Mouse (Mus musculus): ENCODE measurements around the gene Klhdc4. TPM values are rescaled to one million over a fixed set of nuclear protein-coding genes. Genes with fewer than 3 reads are reported as not detected.

Klhdc4 gene
- polyA plus RNA-seq, 1 experiment from 2014 or later: 54.0 TPM

DNA sequence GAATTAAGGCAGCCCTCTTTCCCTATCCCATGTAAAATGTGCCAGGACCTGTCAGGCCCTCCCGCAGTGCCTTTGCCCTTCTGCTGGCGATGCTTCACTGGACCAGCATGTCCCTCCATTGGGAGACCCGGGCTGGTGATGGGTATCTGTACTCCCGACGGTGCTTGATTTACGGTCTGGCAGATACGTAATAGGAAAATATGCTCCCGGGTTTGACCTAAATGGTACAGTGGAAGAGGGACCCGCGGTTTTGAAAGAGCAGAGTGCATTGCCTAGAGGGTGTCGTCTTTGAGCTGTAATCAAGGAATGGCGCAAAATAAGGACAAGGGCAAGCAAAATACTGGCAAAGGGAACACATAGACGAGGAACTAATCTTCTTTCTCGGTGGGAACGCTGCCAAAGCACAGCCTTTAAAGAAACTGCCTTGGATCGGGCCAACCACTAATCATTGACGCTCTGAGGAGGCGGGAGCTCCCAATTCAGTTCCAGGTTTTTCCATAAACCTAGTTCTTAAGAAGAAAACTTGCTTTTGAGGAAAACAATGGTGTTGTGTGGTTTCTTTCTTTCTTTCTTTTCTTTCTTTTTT is 501 bp upstream of the Klhdc4 start:
- no peak for DNase-seq (ENCODE audit: low spot score)

DNA sequence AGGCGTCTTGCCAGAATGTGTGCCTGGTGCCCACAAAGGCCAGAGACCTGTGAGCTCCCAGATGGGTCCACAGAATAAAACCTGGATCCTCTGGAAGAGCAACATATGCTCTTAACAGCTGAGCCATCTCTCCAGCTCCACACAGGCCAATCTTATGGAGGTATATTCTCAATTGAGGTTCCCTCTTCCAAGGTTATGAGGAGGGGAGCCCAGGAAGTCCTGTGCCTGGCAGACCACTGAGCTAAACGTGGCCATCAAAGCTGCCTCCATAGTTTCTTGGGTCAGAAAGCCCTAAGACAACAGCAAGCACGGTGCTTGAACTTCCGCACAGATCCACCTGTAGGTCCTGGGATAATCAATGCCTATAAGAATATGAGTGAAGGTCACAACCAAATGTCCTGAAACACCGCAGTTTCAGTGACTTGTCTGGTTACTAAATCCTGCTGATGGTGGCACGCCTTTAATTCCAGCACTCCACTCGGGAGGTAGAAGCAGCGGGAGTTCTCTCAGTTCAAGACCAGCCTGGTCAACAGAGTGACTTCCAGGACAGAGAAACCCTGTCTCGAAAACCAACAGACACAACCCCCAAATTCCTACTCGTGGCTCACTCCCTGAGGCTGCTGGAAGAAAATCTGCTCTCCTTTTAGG is 869 bp downstream of the Klhdc4 start:
- no peak for ATAC-seq (replicated peaks; ENCODE audit: low FRiP score)
- H3K36me3 ChIP-seq (ENCODE audit: control insufficient read depth, insufficient read depth, low read length): no peaks in the 10 kb centered on the region
- H3K4me2 ChIP-seq: peak overlapping the region; percentile 79
- H3K27ac ChIP-seq (ENCODE audit: low read depth, low read length): no peak overlapping the region
- peak overlapping the region; percentile 76 for H3K9ac ChIP-seq (ENCODE audit: low read depth, low read length)
- H3K27me3 ChIP-seq (replicated peaks; ENCODE audit: control insufficient read depth, insufficient read depth, low read length): no peaks in the 10 kb centered on the region
- no peaks in the 10 kb centered on the region for H3K9me3 ChIP-seq (ENCODE audit: control insufficient read depth, low read length)
- 24% methylated on average over 10 of the region's 10 CpGs for WGBS
- H3K4me3 ChIP-seq (ENCODE audit: low read depth, low read length): peak overlapping the region; percentile 79
- DNase-seq (ENCODE audit: low spot score): no peak
- H3K4me1 ChIP-seq (replicated peaks; ENCODE audit: control insufficient read depth, insufficient read depth, low read length): peaks cover 9% of the 10 kb centered on the region

More for the DNA sequence above, 501 bp upstream of the Klhdc4 start:
- Histone ChIP-seq H3K27ac (ENCODE audit: low read depth, low read length) (no peak overlapping the region), H3K27me3 (replicated peaks; ENCODE audit: control insufficient read depth, insufficient read depth, low read length) (no peaks in the 10 kb centered on the region), H3K9me3 (ENCODE audit: control insufficient read depth, low read length) (no peaks in the 10 kb centered on the region), H3K36me3 (ENCODE audit: control insufficient read depth, insufficient read depth, low read length) (no peaks in the 10 kb centered on the region), H3K4me1 (replicated peaks; ENCODE audit: control insufficient read depth, insufficient read depth, low read length) (peaks cover 9% of the 10 kb centered on the region), H3K4me2 (peak overlapping the region; percentile 79), H3K9ac (ENCODE audit: low read depth, low read length) (peak overlapping the region; percentile 76), H3K4me3 (ENCODE audit: low read depth, low read length) (peak overlapping the region; percentile 79)
- WGBS: 20% methylated on average over 18 of the region's 18 CpGs
- ATAC-seq (replicated peaks; ENCODE audit: low FRiP score): peak; percentile 77

DNA sequence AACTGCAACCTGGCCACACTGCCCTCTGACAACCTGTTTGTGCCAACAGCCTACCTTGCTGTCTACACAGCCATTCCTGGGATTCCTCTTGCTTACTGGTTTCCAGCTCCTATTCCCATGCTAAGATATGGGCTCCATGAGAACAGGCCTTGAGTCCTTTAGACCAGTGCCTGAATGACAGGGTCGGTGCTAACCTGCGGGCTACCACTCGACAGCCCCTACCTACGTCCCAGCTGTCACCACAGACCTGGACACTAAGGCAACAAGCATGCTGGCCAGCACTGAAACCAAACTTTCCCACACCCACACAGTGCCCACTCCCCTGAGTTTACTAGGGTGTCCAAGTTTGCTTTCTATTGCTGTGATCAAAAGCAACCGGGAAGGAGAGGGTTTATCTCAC is 1.6 kb downstream of the Klhdc4 start:
- DNase-seq (ENCODE audit: low spot score) (no peak), ATAC-seq (replicated peaks; ENCODE audit: low FRiP score) (no peak)
- H3K27me3 ChIP-seq (replicated peaks; ENCODE audit: control insufficient read depth, insufficient read depth, low read length): no peaks in the 10 kb centered on the region
- H3K9ac ChIP-seq (ENCODE audit: low read depth, low read length): no peak overlapping the region
- H3K4me2 ChIP-seq: peak overlapping the region; percentile 79
- H3K36me3 ChIP-seq (ENCODE audit: control insufficient read depth, insufficient read depth, low read length): no peaks in the 10 kb centered on the region
- no peaks in the 10 kb centered on the region for H3K9me3 ChIP-seq (ENCODE audit: control insufficient read depth, low read length)
- no peak overlapping the region for H3K4me3 ChIP-seq (ENCODE audit: low read depth, low read length)
- 88% methylated on average over 5 of the region's 5 CpGs for WGBS
- H3K27ac ChIP-seq (ENCODE audit: low read depth, low read length): no peak overlapping the region
- peaks cover 9% of the 10 kb centered on the region for H3K4me1 ChIP-seq (replicated peaks; ENCODE audit: control insufficient read depth, insufficient read depth, low read length)

DNA sequence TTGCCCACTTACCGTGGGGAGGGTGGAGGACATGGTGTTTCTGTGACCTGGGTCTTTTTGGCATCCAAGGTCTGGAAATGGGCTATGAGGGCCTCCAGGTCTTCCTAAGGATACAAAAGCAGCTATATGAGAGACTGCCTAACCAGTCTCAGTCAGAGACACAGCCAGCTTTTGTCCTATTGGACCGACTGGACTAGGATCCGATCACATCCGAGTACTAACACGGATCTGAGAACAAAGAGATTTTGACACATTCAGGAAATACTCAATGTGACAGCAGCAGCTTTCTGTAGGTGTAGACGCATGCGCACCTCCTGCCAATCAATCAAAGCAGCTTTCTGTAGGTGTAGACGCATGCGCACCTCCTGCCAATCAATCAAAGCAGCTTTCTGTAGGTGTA is 7.6 kb downstream of the Klhdc4 start:
- ATAC-seq (replicated peaks; ENCODE audit: low FRiP score) (no peak), DNase-seq (ENCODE audit: low spot score) (no peak)
- Histone ChIP-seq H3K4me3 (ENCODE audit: low read depth, low read length) (no peak overlapping the region), H3K9me3 (ENCODE audit: control insufficient read depth, low read length) (no peaks in the 10 kb centered on the region), H3K9ac (ENCODE audit: low read depth, low read length) (no peak overlapping the region), H3K27me3 (replicated peaks; ENCODE audit: control insufficient read depth, insufficient read depth, low read length) (no peaks in the 10 kb centered on the region), H3K4me1 (replicated peaks; ENCODE audit: control insufficient read depth, insufficient read depth, low read length) (no peaks in the 10 kb centered on the region), H3K27ac (ENCODE audit: low read depth, low read length) (no peak overlapping the region), H3K36me3 (ENCODE audit: control insufficient read depth, insufficient read depth, low read length) (peaks cover 9% of the 10 kb centered on the region; the same call in 1 of the 2 replicates), H3K4me2 (no peak overlapping the region)
- 91% methylated on average over 9 of the region's 9 CpGs for WGBS

DNA sequence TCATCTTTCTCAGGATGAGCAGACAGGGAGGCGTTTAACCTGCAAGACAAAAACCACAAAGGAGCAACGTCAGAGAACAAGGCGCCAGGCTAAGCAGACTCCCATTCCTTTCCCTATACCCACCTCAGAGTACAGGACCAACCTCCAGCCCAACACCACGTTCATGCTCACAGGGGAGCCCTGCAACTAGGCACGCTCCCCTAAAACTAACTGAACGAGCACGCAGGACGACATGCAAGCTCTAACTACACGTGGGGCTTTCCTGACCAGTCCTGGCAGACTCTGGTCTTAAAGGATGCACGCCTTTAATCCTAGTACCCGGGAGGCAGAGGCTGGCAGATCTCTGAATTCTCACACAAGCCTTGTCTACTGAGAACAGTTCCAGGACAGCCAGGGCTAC is 8.0 kb downstream of the Klhdc4 start:
- ATAC-seq (replicated peaks; ENCODE audit: low FRiP score) (no peak), DNase-seq (ENCODE audit: low spot score) (no peak)
- H3K27ac ChIP-seq (ENCODE audit: low read depth, low read length): no peak overlapping the region
- no peaks in the 10 kb centered on the region for H3K9me3 ChIP-seq (ENCODE audit: control insufficient read depth, low read length)
- WGBS: 83% methylated on average over 11 of the region's 11 CpGs
- H3K27me3 ChIP-seq (replicated peaks; ENCODE audit: control insufficient read depth, insufficient read depth, low read length): no peaks in the 10 kb centered on the region
- no peak overlapping the region for H3K9ac ChIP-seq (ENCODE audit: low read depth, low read length)
- no peak overlapping the region for H3K4me2 ChIP-seq
- no peak overlapping the region for H3K4me3 ChIP-seq (ENCODE audit: low read depth, low read length)
- no peaks in the 10 kb centered on the region for H3K4me1 ChIP-seq (replicated peaks; ENCODE audit: control insufficient read depth, insufficient read depth, low read length)
- H3K36me3 ChIP-seq (ENCODE audit: control insufficient read depth, insufficient read depth, low read length): peaks cover 12% of the 10 kb centered on the region; the same call in 1 of the 2 replicates

DNA sequence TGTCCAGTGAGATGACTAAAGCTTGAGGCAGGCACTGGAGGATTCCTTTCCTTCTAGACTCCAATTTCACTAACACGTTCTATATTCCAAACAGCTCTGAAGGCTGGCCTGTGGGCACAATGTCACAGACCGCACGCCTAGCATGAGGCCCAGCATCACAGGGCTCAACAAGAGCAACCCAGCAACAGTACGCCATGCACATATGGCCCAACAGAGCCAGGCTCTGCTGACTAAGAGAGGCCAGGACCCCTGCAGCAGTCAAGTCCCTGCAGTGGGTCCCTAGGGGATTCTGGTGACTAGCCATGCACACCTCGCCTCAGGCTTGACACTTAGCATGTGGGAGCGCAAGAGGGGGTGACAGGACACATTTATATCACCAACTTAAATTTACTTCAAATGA is 8.5 kb downstream of the Klhdc4 start:
- Histone ChIP-seq H3K9ac (ENCODE audit: low read depth, low read length) (no peak overlapping the region), H3K27ac (ENCODE audit: low read depth, low read length) (no peak overlapping the region), H3K9me3 (ENCODE audit: control insufficient read depth, low read length) (no peaks in the 10 kb centered on the region), H3K4me3 (ENCODE audit: low read depth, low read length) (no peak overlapping the region), H3K27me3 (replicated peaks; ENCODE audit: control insufficient read depth, insufficient read depth, low read length) (no peaks in the 10 kb centered on the region), H3K36me3 (ENCODE audit: control insufficient read depth, insufficient read depth, low read length) (peaks cover 12% of the 10 kb centered on the region; the same call in 1 of the 2 replicates), H3K4me2 (no peak overlapping the region), H3K4me1 (replicated peaks; ENCODE audit: control insufficient read depth, insufficient read depth, low read length) (no peaks in the 10 kb centered on the region)
- ATAC-seq (replicated peaks; ENCODE audit: low FRiP score): no peak
- DNase-seq (ENCODE audit: low spot score): no peak
- 93% methylated on average over 6 of the region's 6 CpGs for whole genome bisulfite sequencing

DNA sequence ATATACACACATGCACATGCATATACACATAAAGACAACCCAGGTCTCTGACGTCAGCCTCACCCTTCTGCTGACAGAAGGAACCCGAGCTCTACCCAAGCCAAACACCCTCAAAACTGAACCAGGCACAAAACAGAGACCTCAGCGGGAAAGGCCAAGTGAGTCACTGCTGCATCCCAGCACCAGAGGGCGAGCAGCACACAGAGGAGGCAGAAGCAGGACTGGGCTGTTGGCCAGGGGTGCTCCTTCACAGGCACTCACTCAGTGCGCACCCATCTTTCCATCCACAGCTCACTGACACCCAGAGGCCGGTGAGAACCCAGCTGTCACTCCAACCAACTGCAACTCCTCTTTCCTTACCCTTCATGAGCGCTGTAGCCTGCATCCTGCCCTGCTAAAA is 11.1 kb downstream of the Klhdc4 start:
- H3K27ac ChIP-seq (ENCODE audit: low read depth, low read length): no peak overlapping the region
- H3K4me3 ChIP-seq (ENCODE audit: low read depth, low read length): no peak overlapping the region
- no peaks in the 10 kb centered on the region for H3K4me1 ChIP-seq (replicated peaks; ENCODE audit: control insufficient read depth, insufficient read depth, low read length)
- no peaks in the 10 kb centered on the region for H3K9me3 ChIP-seq (ENCODE audit: control insufficient read depth, low read length)
- DNase-seq (ENCODE audit: low spot score) (no peak), ATAC-seq (replicated peaks; ENCODE audit: low FRiP score) (no peak)
- H3K36me3 ChIP-seq (ENCODE audit: control insufficient read depth, insufficient read depth, low read length): peaks cover 17% of the 10 kb centered on the region; the same call in 1 of the 2 replicates
- H3K27me3 ChIP-seq (replicated peaks; ENCODE audit: control insufficient read depth, insufficient read depth, low read length): no peaks in the 10 kb centered on the region
- H3K4me2 ChIP-seq: no peak overlapping the region
- H3K9ac ChIP-seq (ENCODE audit: low read depth, low read length): no peak overlapping the region
- WGBS: 85% methylated on average over 7 of the region's 7 CpGs

DNA sequence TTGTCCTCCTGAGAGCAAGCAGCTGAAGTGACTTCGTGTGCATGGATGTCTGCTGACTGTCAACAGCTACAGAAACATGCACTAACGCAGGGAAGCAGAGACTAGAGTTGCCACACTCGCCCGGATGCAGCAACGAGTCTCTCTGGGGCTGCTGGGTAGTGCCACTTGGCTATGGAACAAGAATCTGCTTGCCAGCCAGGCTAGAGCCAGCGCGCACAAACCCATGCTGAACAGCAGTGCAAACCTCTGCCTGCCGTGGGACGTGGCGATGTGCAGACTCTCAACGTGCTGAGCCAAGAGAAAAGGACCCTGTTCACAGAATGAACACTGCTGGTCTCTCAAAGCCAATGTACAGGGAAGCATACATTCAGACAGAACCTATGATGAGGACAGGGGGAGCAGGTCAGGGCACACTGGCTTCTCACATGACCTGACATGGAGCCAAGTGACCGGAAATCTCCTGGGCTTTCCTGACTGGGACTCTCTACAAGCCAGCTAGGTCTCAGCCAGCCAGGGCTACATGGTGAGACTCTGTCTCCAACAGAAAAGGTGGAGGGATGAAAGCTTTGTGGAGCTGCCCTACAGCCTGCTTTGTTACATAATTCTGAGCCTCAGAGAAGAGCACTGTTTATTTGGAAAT is 17.3 kb downstream of the Klhdc4 start:
- WGBS: 93% methylated on average over 12 of the region's 12 CpGs
- DNase-seq (ENCODE audit: low spot score): no peak

DNA sequence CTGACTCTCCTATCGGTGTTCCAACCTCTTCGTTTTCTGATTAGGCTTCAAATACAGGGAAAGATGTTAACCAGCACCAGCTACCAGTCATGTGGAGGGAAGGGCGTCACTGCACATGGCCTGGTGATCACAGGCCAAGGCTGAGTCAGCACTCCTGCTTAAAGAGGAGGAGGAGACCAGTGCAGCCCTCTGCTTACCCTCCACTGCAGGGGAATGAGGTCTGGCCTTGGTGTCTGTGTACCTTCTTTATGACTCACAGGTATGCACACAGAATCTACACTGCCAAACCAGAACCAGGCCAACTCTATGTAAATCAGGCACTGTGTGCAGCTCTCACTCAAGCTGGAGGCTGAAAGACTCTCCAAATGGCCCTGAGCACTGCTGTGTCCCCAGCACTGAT is 17.9 kb downstream of the Klhdc4 start:
- H3K4me3 ChIP-seq (ENCODE audit: low read depth, low read length): no peak overlapping the region
- ATAC-seq (replicated peaks; ENCODE audit: low FRiP score): no peak
- H3K36me3 ChIP-seq (ENCODE audit: control insufficient read depth, insufficient read depth, low read length): peaks cover 9% of the 10 kb centered on the region
- no peak overlapping the region for H3K4me2 ChIP-seq
- no peak overlapping the region for H3K27ac ChIP-seq (ENCODE audit: low read depth, low read length)
- H3K4me1 ChIP-seq (replicated peaks; ENCODE audit: control insufficient read depth, insufficient read depth, low read length): no peaks in the 10 kb centered on the region
- H3K9me3 ChIP-seq (ENCODE audit: control insufficient read depth, low read length): no peaks in the 10 kb centered on the region
- no peak overlapping the region for H3K9ac ChIP-seq (ENCODE audit: low read depth, low read length)
- 88% methylated on average over 3 of the region's 3 CpGs for WGBS
- DNase-seq (ENCODE audit: low spot score): no peak
- H3K27me3 ChIP-seq (replicated peaks; ENCODE audit: control insufficient read depth, insufficient read depth, low read length): no peaks in the 10 kb centered on the region

More for the DNA sequence above, 17.3 kb downstream of the Klhdc4 start:
- Histone ChIP-seq H3K4me2 (no peak overlapping the region), H3K9ac (ENCODE audit: low read depth, low read length) (no peak overlapping the region), H3K36me3 (ENCODE audit: control insufficient read depth, insufficient read depth, low read length) (peaks cover 13% of the 10 kb centered on the region), H3K27me3 (replicated peaks; ENCODE audit: control insufficient read depth, insufficient read depth, low read length) (no peaks in the 10 kb centered on the region), H3K27ac (ENCODE audit: low read depth, low read length) (no peak overlapping the region), H3K9me3 (ENCODE audit: control insufficient read depth, low read length) (no peaks in the 10 kb centered on the region), H3K4me1 (replicated peaks; ENCODE audit: control insufficient read depth, insufficient read depth, low read length) (no peaks in the 10 kb centered on the region), H3K4me3 (ENCODE audit: low read depth, low read length) (no peak overlapping the region)
- ATAC-seq (replicated peaks; ENCODE audit: low FRiP score): no peak
